Mouse (Mus musculus) liver (tissue): ENCODE results near the gene Icam4.
"Not testable (repeated sequence)": the region's sequence is repeated elsewhere in the genome, so short reads cannot be mapped to it uniquely, and the experiment has no call there.

Experiments used
- DNase-seq: peaks from one replicate; pipeline ENCODE4 v3.0.0-alpha.2; 2020; ENCODE audit warnings: mixed read lengths

Icam4 gene

DNA sequence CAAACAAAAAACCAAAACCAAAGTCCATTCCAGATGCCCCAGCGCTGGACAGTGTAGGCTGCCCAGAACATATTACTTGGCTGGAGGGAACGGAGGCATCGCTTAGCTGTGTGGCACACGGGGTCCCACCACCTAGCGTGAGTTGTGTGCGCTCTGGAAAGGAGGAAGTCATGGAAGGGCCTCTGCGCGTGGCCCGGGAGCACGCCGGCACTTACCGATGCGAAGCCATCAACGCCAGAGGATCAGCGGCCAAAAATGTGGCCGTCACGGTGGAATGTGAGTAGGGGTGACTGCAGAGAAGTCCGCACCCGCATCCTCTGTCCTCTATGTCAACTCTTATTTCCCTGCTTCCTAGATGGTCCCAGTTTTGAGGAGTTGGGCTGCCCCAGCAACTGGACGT, 7.0 kb downstream of the Icam4 start:
- DNase-seq, result no peak

- DNase-seq, result no peak
These were observed 7.5 kb downstream of the Icam4 start for GRCm38 (mm10) chr9:21036666-21037065.

- no peak for DNase-seq
These were observed 8.3 kb downstream of the Icam4 start for GRCm38 (mm10) chr9:21037481-21037891.

DNA sequence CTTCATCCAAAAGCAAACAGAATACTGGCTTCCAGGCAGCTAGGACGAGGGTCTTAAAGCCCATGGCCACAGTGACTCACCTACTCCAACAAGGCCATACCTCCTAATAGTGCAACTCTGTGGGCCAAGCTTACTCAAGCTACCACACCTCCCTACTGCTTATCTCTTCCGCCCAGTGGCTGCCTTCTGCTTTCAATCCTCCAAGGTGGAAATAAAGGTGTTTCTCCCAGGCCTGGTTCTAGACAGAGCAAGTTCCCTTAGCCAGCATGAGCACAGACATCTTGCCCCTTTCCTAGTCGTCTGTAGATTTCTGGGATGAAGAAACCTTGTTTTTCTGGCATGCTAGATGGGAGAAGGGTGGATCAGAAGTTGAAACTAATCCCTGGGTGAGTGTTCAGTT, 10.6 kb downstream of the Icam4 start:
- peak; percentile 51 for DNase-seq

GRCm38 (mm10) chr9:21041308-21041707, 12.1 kb downstream of the Icam4 start:
- no peak for DNase-seq

- no peak for DNase-seq
These were observed 14.4 kb downstream of the Icam4 start for GRCm38 (mm10) chr9:21043563-21043962.

GRCm38 (mm10) chr9:21044785-21045184, 15.6 kb downstream of the Icam4 start:
- DNase-seq, result not testable (repeated sequence)

DNA sequence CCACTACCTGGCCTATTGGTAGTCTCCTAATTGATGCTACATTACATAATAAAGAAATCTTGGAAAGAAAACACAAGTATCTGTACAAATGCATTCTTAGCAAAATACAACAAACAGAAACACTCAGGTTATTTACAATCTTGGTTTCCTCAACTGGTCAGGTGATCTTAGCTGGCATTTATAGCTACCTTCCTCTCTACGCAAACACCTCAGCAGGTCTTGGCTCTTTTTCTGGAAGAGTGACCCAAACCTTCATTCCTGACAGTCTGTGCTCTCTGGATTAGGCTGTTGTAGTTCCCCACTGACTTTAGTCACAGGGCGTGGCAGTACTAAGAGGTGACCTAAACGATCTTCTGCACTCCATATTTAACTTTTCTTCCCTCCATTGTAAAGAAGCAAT, 16.1 kb downstream of the Icam4 start:
- no peak for DNase-seq

- DNase-seq, result no peak
These were observed 22.4 kb downstream of the Icam4 start for GRCm38 (mm10) chr9:21051578-21051977.

DNA sequence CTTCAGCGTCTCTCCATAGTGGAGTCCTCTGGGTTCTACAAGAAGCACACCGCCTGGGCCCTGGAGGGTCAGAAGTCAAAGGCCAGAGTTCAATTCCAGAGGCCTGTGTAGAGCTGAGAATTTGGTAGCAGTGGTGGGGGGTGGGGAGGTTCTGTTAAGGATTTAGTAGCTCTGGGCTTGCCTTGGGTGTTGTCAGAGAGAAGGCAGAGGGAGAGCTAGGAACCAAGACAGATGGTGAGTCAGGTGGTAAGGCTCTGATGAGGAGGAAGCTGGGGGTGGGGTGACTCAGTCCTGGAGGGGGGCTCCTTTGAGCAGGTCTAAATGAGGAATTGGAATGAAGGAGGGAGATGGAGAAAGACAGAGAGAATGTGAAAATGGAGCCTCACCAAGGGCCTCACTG, 33.8 kb downstream of the Icam4 start:
- no peak for DNase-seq

DNA sequence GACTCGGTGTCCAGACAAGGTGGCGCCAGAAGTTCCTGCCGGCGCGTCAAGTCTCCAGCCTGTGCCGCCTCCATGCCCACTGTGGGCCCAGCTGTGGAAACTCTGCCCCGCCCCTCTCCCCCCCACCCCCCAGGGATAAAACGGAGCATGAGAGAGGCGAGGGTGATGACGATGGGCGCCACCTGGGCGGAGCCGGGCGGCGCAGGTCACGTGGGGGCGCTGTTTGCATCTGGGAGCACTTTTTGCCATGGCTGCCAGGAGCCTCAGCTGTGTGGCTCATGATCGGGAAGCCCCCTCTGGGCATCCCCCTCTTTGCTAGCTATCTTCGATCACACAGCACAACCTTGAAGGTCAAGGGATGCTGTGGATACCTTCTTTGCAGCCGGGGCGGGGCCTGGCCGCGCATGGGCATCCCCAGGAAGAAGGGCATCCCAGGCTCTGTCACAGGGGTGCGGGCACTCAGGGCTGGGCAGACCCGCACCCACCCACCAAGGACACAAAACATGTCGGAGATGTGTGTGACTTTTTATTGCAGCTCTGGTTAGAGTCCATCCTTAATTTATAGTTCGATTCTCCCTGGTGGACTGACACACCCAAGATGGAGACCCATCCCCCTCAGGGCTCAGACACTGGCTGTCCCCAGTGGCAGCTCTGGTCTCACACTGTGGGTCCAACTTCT, 38.0 kb downstream of the Icam4 start, which contains the start of gene Zglp1:
Zglp1 (minus strand) TSS at position 88 of the 679 bp plus-strand sequence.
- no peak for DNase-seq

- no peak for DNase-seq
These were observed 43.5 kb downstream of the Icam4 start for GRCm38 (mm10) chr9:21072641-21073040.

DNA sequence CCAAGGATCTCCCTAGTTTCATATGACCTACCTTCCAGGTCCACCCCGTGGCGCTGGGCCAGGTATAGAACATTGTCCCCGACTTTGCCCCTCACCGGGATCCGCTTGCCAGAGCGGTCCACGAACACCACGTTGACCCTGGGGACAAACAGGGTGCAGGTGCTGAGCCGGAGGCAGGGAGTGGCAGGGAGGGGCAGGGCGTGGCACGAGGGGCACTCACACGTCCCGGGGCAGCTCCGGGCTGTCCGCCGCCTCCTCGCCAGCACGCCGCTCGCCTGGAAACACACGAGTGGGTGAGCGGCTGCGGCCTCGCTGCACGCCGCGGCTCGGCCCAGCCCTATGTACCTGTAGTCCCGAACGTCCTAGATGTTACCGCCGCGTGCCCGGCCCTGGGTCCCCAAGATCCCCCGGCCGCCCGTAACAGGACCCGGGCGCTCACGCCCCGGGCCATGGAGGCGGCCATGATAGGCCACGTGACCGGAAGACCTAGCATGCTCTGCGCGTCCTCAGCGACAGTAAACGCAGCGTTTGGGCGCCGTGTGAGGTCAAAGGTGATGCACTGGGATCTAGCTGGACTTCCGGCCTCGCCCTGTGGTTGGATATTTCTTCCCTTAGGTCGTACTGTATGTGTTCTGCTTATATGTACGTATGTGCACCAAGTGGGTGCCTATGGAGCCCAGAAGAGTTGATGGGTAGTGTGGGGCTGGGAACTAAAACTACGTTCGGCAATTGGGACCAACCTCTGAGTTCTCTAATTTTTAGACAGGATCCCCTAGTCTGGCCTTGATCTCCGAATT, 44.1 kb downstream of the Icam4 start, which contains the start of the genes Gm49373 and Fdx1l:
Gm49373 (minus strand) TSS at position 53 of the 797 bp plus-strand sequence.
Fdx1l (minus strand) TSS at position 571 of the 797 bp plus-strand sequence.
- peak; percentile 87 for DNase-seq

- no peak for DNase-seq
These were observed 45.0 kb downstream of the Icam4 start for GRCm38 (mm10) chr9:21074173-21074572.

GRCm38 (mm10) chr9:21075625-21076024, 46.5 kb downstream of the Icam4 start:
- DNase-seq, result no peak
